Mouse (Mus musculus) left cerebral cortex, postnatal 25 days (tissue): ENCODE measurements around the gene Per3. TPM values are rescaled to one million over a fixed set of nuclear protein-coding genes. Genes with fewer than 3 reads are reported as not detected.

ENCODE experiments used
- DNase-seq, 2 experiments: peaks; one replicate each; pipeline ENCODE4 v3.0.0; 2022; ENCODE audit warnings: low spot score in 2 of 2, mixed read lengths in 1 of 2
- intact Hi-C: fragments of 180-260 bp; cut with DNase I; formaldehyde crosslinking; loops from one replicate; pipeline ENCODE4 v1.15.1; 2025
- total RNA-seq, 2 experiments: library from RNA; stranded (reverse); gene quantifications; 2 replicates each; pipeline ENCODE4 v1.2.3; 2021

Per3 gene
- total RNA-seq, 2 experiments from 2014 or later: 19.0 to 29.8 TPM

GRCm38 (mm10) chr4:150965555-150965951, 78.9 kb downstream of the Per3 start:
- intact Hi-C loops: loop anchor here (2.0 to 5.0 kb wide), 2 partner anchors 58 to 311 kb away; no protein-coding TSS in a partner anchor
- DNase-seq: no peak

- intact Hi-C loops: loop anchor here (2.0 to 5.0 kb wide), 3 partner anchors 48 to 310 kb away; no protein-coding TSS in a partner anchor
- DNase-seq: peak; percentile 83 to 88
These were observed 79.6 kb downstream of the Per3 start for GRCm38 (mm10) chr4:150964635-150965554.

- intact Hi-C loops: loop anchor here (2.0 to 5.0 kb wide), 2 partner anchors 46 to 309 kb away; no protein-coding TSS in a partner anchor
- no peak for DNase-seq
These were observed 80.8 kb downstream of the Per3 start for GRCm38 (mm10) chr4:150963711-150964110.

GRCm38 (mm10) chr4:150962231-150962630, 82.2 kb downstream of the Per3 start:
- DNase-seq: peak in 1 of 2 experiments; percentile 28
- intact Hi-C loops: loop anchor here (5.0 kb wide), 1 partner anchor 45 kb away; no protein-coding TSS in a partner anchor

GRCm38 (mm10) chr4:150958536-150958935, 85.9 kb downstream of the Per3 start:
- intact Hi-C loops: no loop called here
- no peak for DNase-seq

GRCm38 (mm10) chr4:150957106-150957458, 87.4 kb downstream of the Per3 start:
- intact Hi-C loops: no loop called here
- DNase-seq: no peak

GRCm38 (mm10) chr4:150956369-150957105, 87.9 kb downstream of the Per3 start:
- DNase-seq: peak; percentile 38 to 53
- intact Hi-C loops: no loop called here

Other genes with a start within 250 kb of the Per3 start
- 10 to 100 TPM; 26.2 to 28.4 TPM for gene Errfi1, start 190.7 kb downstream of the Per3 start, total RNA-seq
- 100 to 1,000 TPM; 176 to 201 TPM for gene Park7, start 130.2 kb downstream of the Per3 start, total RNA-seq
- under 1 TPM; 0.76 TPM for gene Tnfrsf9, start 130.1 kb downstream of the Per3 start, total RNA-seq
- gene Uts2, start 47.6 kb downstream of the Per3 start, total RNA-seq: not detected
- 10 to 100 TPM; 31.9 to 34.7 TPM for gene Vamp3, start 13.3 kb upstream of the Per3 start, total RNA-seq
- gene Gm13090, start 44.9 kb upstream of the Per3 start, total RNA-seq: not detected